Mouse (Mus musculus): Measurements from ENCODE around the gene Ezh1. TPM values are rescaled to one million over a fixed set of nuclear protein-coding genes. Genes with fewer than 3 reads are reported as not detected.

The Ezh1 gene
- polyA plus RNA-seq, 1 experiment, result 35.8 TPM

- WGBS, result 47% methylated on average over 7 of the region's 7 CpGs
- peak; percentile 79 for TF ChIP-seq CTCF (IDR thresholded peaks at IDR 0.05; ENCODE audit: control insufficient read depth, insufficient read depth, low read length)
- no peak for TF ChIP-seq POLR2A (IDR thresholded peaks at IDR 0.05; ENCODE audit: borderline replicate concordance, control insufficient read depth, low read depth, low read length)
- Histone ChIP-seq H3K4me3 (replicated peaks; ENCODE audit: control insufficient read depth, low read depth, low read length) (no peak overlapping the region), H3K27ac (ENCODE audit: control insufficient read depth, insufficient read depth, low read depth, low read length, poor library complexity) (no peak overlapping the region), H3K4me1 (ENCODE audit: control insufficient read depth, insufficient read depth, low read length) (no peaks in the 10 kb centered on the region)
Observed at GRCm38 (mm10) chr11:101200986-101201385, 25.3 kb downstream of the Ezh1 start.

GRCm38 (mm10) chr11:101199555-101199954 lies 26.7 kb downstream of the Ezh1 start:
- Histone ChIP-seq H3K4me3 (replicated peaks; ENCODE audit: control insufficient read depth, low read depth, low read length) (no peak overlapping the region), H3K4me1 (ENCODE audit: control insufficient read depth, insufficient read depth, low read length) (no peaks in the 10 kb centered on the region), H3K27ac (ENCODE audit: control insufficient read depth, insufficient read depth, low read depth, low read length, poor library complexity) (no peak overlapping the region)
- WGBS, result 72% methylated on average over 3 of the region's 3 CpGs
- TF ChIP-seq POLR2A (IDR thresholded peaks at IDR 0.05; ENCODE audit: borderline replicate concordance, control insufficient read depth, low read depth, low read length) (no peak), CTCF (IDR thresholded peaks at IDR 0.05; ENCODE audit: control insufficient read depth, insufficient read depth, low read length) (no peak)

GRCm38 (mm10) chr11:101196175-101196574 lies 30.1 kb downstream of the Ezh1 start:
- WGBS, result 89% methylated on average over 8 of the region's 8 CpGs
- TF ChIP-seq CTCF (IDR thresholded peaks at IDR 0.05; ENCODE audit: control insufficient read depth, insufficient read depth, low read length) (no peak), POLR2A (IDR thresholded peaks at IDR 0.05; ENCODE audit: borderline replicate concordance, control insufficient read depth, low read depth, low read length) (no peak)
- no peak overlapping the region for H3K27ac ChIP-seq (ENCODE audit: control insufficient read depth, insufficient read depth, low read depth, low read length, poor library complexity)
- H3K4me3 ChIP-seq (replicated peaks; ENCODE audit: control insufficient read depth, low read depth, low read length), result no peak overlapping the region
- no peaks in the 10 kb centered on the region for H3K4me1 ChIP-seq (ENCODE audit: control insufficient read depth, insufficient read depth, low read length)

- Histone ChIP-seq H3K4me3 (replicated peaks; ENCODE audit: control insufficient read depth, low read depth, low read length) (no peak overlapping the region), H3K4me1 (ENCODE audit: control insufficient read depth, insufficient read depth, low read length) (no peaks in the 10 kb centered on the region), H3K27ac (ENCODE audit: control insufficient read depth, insufficient read depth, low read depth, low read length, poor library complexity) (no peak overlapping the region)
- 85% methylated on average over 8 of the region's 8 CpGs for WGBS
- TF ChIP-seq CTCF (IDR thresholded peaks at IDR 0.05; ENCODE audit: control insufficient read depth, insufficient read depth, low read length) (no peak), POLR2A (IDR thresholded peaks at IDR 0.05; ENCODE audit: borderline replicate concordance, control insufficient read depth, low read depth, low read length) (no peak)
Observed at GRCm38 (mm10) chr11:101195571-101195970, 30.7 kb downstream of the Ezh1 start.

GRCm38 (mm10) chr11:101195101-101195500 lies 31.2 kb downstream of the Ezh1 start:
- H3K4me1 ChIP-seq (ENCODE audit: control insufficient read depth, insufficient read depth, low read length), result no peaks in the 10 kb centered on the region
- no peak overlapping the region for H3K27ac ChIP-seq (ENCODE audit: control insufficient read depth, insufficient read depth, low read depth, low read length, poor library complexity)
- WGBS, result 25% methylated on average over 1 of the region's 1 CpGs
- H3K4me3 ChIP-seq (replicated peaks; ENCODE audit: control insufficient read depth, low read depth, low read length), result no peak overlapping the region
- TF ChIP-seq POLR2A (IDR thresholded peaks at IDR 0.05; ENCODE audit: borderline replicate concordance, control insufficient read depth, low read depth, low read length) (no peak), CTCF (IDR thresholded peaks at IDR 0.05; ENCODE audit: control insufficient read depth, insufficient read depth, low read length) (no peak)

GRCm38 (mm10) chr11:101194643-101195042 lies 31.6 kb downstream of the Ezh1 start:
- TF ChIP-seq CTCF (IDR thresholded peaks at IDR 0.05; ENCODE audit: control insufficient read depth, insufficient read depth, low read length), result no peak
- no peaks in the 10 kb centered on the region for H3K4me1 ChIP-seq (ENCODE audit: control insufficient read depth, insufficient read depth, low read length)
- no peak overlapping the region for H3K4me3 ChIP-seq (replicated peaks; ENCODE audit: control insufficient read depth, low read depth, low read length)
- WGBS, result 83% methylated on average over 6 of the region's 6 CpGs
- no peak overlapping the region for H3K27ac ChIP-seq (ENCODE audit: control insufficient read depth, insufficient read depth, low read depth, low read length, poor library complexity)

GRCm38 (mm10) chr11:101194137-101194536 lies 32.1 kb downstream of the Ezh1 start:
- TF ChIP-seq CTCF (IDR thresholded peaks at IDR 0.05; ENCODE audit: control insufficient read depth, insufficient read depth, low read length) (no peak), POLR2A (IDR thresholded peaks at IDR 0.05; ENCODE audit: borderline replicate concordance, control insufficient read depth, low read depth, low read length) (no peak)
- Histone ChIP-seq H3K4me3 (replicated peaks; ENCODE audit: control insufficient read depth, low read depth, low read length) (no peak overlapping the region), H3K4me1 (ENCODE audit: control insufficient read depth, insufficient read depth, low read length) (no peaks in the 10 kb centered on the region; the same call in 1 of the 2 replicates), H3K27ac (ENCODE audit: control insufficient read depth, insufficient read depth, low read depth, low read length, poor library complexity) (no peak overlapping the region)
- 72% methylated on average over 5 of the region's 5 CpGs for WGBS

- Histone ChIP-seq H3K4me1 (ENCODE audit: control insufficient read depth, insufficient read depth, low read length) (no peaks in the 10 kb centered on the region; the same call in 1 of the 2 replicates), H3K27ac (ENCODE audit: control insufficient read depth, insufficient read depth, low read depth, low read length, poor library complexity) (no peak overlapping the region), H3K4me3 (replicated peaks; ENCODE audit: control insufficient read depth, low read depth, low read length) (no peak overlapping the region)
- WGBS, result 84% methylated on average over 7 of the region's 7 CpGs
- TF ChIP-seq CTCF (IDR thresholded peaks at IDR 0.05; ENCODE audit: control insufficient read depth, insufficient read depth, low read length) (no peak), POLR2A (IDR thresholded peaks at IDR 0.05; ENCODE audit: borderline replicate concordance, control insufficient read depth, low read depth, low read length) (no peak)
Observed at GRCm38 (mm10) chr11:101193076-101193475, 33.2 kb downstream of the Ezh1 start.

GRCm38 (mm10) chr11:101192646-101193045 lies 33.6 kb downstream of the Ezh1 start:
- TF ChIP-seq CTCF (IDR thresholded peaks at IDR 0.05; ENCODE audit: control insufficient read depth, insufficient read depth, low read length), result no peak
- TF ChIP-seq POLR2A (IDR thresholded peaks at IDR 0.05; ENCODE audit: borderline replicate concordance, control insufficient read depth, low read depth, low read length), result no peak
- Histone ChIP-seq H3K4me1 (ENCODE audit: control insufficient read depth, insufficient read depth, low read length) (no peaks in the 10 kb centered on the region; the same call in 1 of the 2 replicates), H3K27ac (ENCODE audit: control insufficient read depth, insufficient read depth, low read depth, low read length, poor library complexity) (no peak overlapping the region), H3K4me3 (replicated peaks; ENCODE audit: control insufficient read depth, low read depth, low read length) (no peak overlapping the region)
- WGBS, result 72% methylated on average over 6 of the region's 6 CpGs

All from bone marrow, adult 2 months (tissue).